Mouse (Mus musculus) spleen, adult 2 months (tissue): ENCODE data around the gene 1190007I07Rik. TPM values are rescaled to one million over a fixed set of nuclear protein-coding genes. Genes with fewer than 3 reads are reported as not detected.
"Not testable (repeated sequence)": the region's sequence is repeated elsewhere in the genome, so short reads cannot be mapped to it uniquely, and the experiment has no call there.

Source experiments
- DNase-seq, 2 experiments: peaks; one replicate each; pipeline versions ENCODE4 v3.0.0 to v3.0.0-alpha.2; 2012 to 2021; ENCODE audit warnings: low spot score in 2 of 2, low read depth in 1 of 2
- H3K27ac ChIP-seq: fragments of 200-500 bp; 2 replicates; pipeline ENCODE4 v1.5.1; 2012; ENCODE audit warnings: low read length, inconsistent platforms; ENCODE audit not compliant: insufficient read depth
- H3K27me3 ChIP-seq: fragments of 200-500 bp; 2 replicates; pipeline ENCODE4 v1.6.1; 2012; ENCODE audit warnings: mild to moderate bottlenecking, moderate library complexity, low read length, inconsistent platforms; ENCODE audit not compliant: control insufficient read depth, insufficient read depth
- H3K36me3 ChIP-seq: fragments of 200-500 bp; 2 replicates; pipeline ENCODE4 v1.6.1; 2012; ENCODE audit warnings: mild to moderate bottlenecking, low read length, inconsistent platforms; ENCODE audit not compliant: control insufficient read depth, insufficient read depth
- H3K4me1 ChIP-seq: fragments of 200-500 bp; 2 replicates; pipeline ENCODE4 v1.6.1; 2011; ENCODE audit warnings: inconsistent platforms; ENCODE audit not compliant: control insufficient read depth, insufficient read depth, insufficient read length
- H3K4me3 ChIP-seq: fragments of 200-500 bp; 2 replicates; pipeline ENCODE4 v1.5.1; 2011; ENCODE audit warnings: mild to moderate bottlenecking, inconsistent platforms; ENCODE audit not compliant: insufficient read depth, insufficient read length; ENCODE audit errors: extremely low read depth
- CTCF ChIP-seq: fragments of 200-500 bp; IDR thresholded peaks from 2 replicates; pipeline ENCODE4 v1.5.1; 2011; ENCODE audit warnings: mild to moderate bottlenecking, inconsistent platforms; ENCODE audit not compliant: insufficient read depth, insufficient read length, insufficient replicate concordance; ENCODE audit errors: extremely low read depth
- POLR2A ChIP-seq: fragments of 200-500 bp; IDR thresholded peaks from 2 replicates; pipeline ENCODE4 v1.6.1; 2011; ENCODE audit warnings: low read depth, low read length, inconsistent platforms
- WGBS: fragments of 180-500 bp; shearing (Covaris S2); methylation state at CpG from one replicate; pipeline ENCODE4 v1.1.7; 2018; 5-methylcytosine and 5-hydroxymethylcytosine counted together
- polyA plus RNA-seq: library from polyadenylated mRNA; depleted of rRNA; stranded (reverse); fragments of >200 nt; gene quantifications from 2 replicates; pipeline ENCODE4 v1.2.3, GENCODE M21; 2012; rRNA removed

1190007I07Rik gene
- polyA plus RNA-seq, 1 experiment, result 26.8 TPM

DNA sequence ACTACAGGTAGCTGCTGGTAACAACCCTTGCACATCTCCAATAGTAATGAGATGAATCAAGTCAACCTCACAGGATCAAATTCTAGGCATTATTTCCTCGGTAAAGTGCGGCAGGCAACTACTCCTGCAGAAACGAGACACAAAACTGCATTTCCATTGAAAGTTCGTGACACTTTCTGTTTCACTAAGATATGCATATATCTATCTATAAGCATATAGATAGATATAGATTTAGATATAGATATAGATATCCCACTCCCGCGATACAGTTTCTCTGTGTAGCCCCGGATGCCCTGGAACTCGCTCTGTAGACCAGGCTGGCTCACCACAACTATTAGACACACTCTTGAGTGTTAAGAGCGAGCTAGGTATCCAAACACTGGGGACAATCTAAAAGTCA lies 793 bp downstream of the 1190007I07Rik start:
- TF ChIP-seq POLR2A, result no peak
- no peak for TF ChIP-seq CTCF
- H3K4me3 ChIP-seq, result peak overlapping the region; percentile 82
- 0 out of 2 replicates have a peak overlapping the region, but pooled peaks have one; percentile 9 for H3K27ac ChIP-seq
- H3K27me3 ChIP-seq, result no peaks in the 10 kb centered on the region
- H3K36me3 ChIP-seq, result no peaks in the 10 kb centered on the region
- no peaks in the 10 kb centered on the region for H3K4me1 ChIP-seq
- no peak for DNase-seq
- 7% methylated on average over 9 of the region's 9 CpGs for WGBS

DNA sequence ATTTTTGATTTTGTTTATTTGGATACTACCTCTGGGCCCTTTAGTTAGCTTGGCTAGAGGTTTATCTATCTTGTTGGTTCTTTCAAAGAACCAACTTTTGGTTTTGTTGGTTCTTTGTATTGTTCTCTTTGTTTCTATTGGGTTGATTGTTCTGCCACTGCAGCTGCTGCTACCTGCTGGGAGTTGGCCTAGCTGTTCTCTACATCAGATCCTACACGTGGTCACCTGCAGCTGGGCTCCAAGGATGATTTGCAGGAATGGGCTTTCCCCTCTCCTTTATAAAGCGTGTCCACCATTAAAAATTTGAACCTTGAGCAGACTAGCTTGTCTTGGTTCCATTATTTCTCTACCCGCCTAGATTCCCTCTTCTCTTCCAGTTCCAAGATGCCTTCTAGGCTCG lies 28.6 kb downstream of the 1190007I07Rik start:
- not testable (repeated sequence) for DNase-seq, H3K27ac ChIP-seq, H3K4me3 ChIP-seq, H3K36me3 ChIP-seq, H3K4me1 ChIP-seq, H3K27me3 ChIP-seq
- 74% methylated on average over 4 of the region's 4 CpGs for WGBS

DNA sequence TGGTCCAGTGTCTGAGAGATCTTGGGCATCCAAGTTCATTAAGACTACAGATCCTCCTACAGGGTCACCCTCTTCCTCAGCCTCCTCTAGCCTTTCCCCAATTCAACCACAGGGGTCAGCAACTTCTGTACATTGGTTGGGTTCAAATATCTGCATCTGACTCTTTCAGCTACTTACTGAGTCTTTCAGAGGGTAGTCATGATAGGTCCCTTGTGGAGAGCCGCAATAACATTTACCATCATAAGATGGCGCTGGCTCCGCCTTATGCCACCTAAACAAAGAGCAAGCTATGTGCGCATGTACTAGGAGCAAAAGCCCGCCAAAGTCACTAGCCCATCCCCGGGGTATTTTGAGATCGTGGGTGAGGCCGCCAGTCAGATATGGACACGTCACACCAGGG lies 33.4 kb downstream of the 1190007I07Rik start:
- not testable (repeated sequence) for H3K27me3 ChIP-seq, H3K4me1 ChIP-seq, DNase-seq, H3K27ac ChIP-seq, H3K36me3 ChIP-seq, H3K4me3 ChIP-seq
- 81% methylated on average over 9 of the region's 9 CpGs for WGBS

DNA sequence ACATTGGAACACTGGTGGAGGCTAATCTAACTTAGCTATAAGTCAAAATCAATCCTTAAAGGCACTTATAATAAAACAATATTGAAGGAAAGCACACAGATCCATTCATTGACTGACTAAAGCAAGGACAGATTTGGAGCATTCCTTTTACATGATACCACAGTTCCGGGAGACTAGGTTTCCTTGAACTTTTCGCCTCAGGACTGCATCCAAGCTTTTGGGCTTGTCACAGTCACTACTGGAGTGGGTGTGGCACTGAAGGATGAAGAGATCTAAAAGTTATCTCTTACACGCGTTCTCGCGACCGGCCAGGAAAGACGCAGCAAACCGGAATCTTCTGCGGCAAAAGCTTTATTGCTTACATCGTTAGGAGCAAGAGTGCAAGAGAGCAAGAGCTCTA lies 51.9 kb downstream of the 1190007I07Rik start:
- not testable (repeated sequence) for H3K4me1 ChIP-seq, DNase-seq

More for the DNA sequence above, 51.9 kb downstream of the 1190007I07Rik start:
- H3K27ac ChIP-seq, H3K27me3 ChIP-seq, H3K36me3 ChIP-seq, H3K4me3 ChIP-seq: not testable (repeated sequence)
- WGBS, result 96% methylated on average over 11 of the region's 11 CpGs

Other genes starting within 250 kb of the 1190007I07Rik start
- not detected in 2 replicates for gene Gm1553, start 130.6 kb downstream of the 1190007I07Rik start, polyA plus RNA-seq
- gene Tdg, start 6.6 kb upstream of the 1190007I07Rik start, polyA plus RNA-seq, result 11.5 and 13.3 TPM in 2 replicates
- 0.26 and 0.32 TPM in 2 replicates for gene Glt8d2, start 67.4 kb upstream of the 1190007I07Rik start, polyA plus RNA-seq
- 5.0 TPM in 2 replicates for gene Hcfc2, start 72.9 kb upstream of the 1190007I07Rik start, polyA plus RNA-seq
- 5.3 and 5.9 TPM in 2 replicates for gene Nfyb, start 140.9 kb upstream of the 1190007I07Rik start, polyA plus RNA-seq
- gene Txnrd1, start 210.7 kb upstream of the 1190007I07Rik start, polyA plus RNA-seq, result 14.8 and 18.7 TPM in 2 replicates
- 0.34 TPM in 1 of 2 replicates, not detected in the other for gene Eid3, start 243.4 kb upstream of the 1190007I07Rik start, polyA plus RNA-seq